Mouse (Mus musculus) bone marrow macrophage, adult 2 months (primary cell): Measurements from ENCODE around the gene Ccdc9b. TPM values are rescaled to one million over a fixed set of nuclear protein-coding genes. Genes with fewer than 3 reads are reported as not detected.

ENCODE experiments used
- H3K27ac ChIP-seq: 2 replicates; pipeline ENCODE4 v1.5.1; 2012; ENCODE audit warnings: low read depth, low read length; ENCODE audit not compliant: insufficient read depth
- H3K4me1 ChIP-seq: 2 replicates; pipeline ENCODE4 v1.6.1; 2012; ENCODE audit warnings: low read length; ENCODE audit not compliant: control insufficient read depth, insufficient read depth
- H3K4me3 ChIP-seq: 2 replicates; pipeline ENCODE4 v1.5.1; 2012; ENCODE audit warnings: mild to moderate bottlenecking, low read length, moderate library complexity; ENCODE audit not compliant: insufficient read depth
- CTCF ChIP-seq: IDR thresholded peaks from 2 replicates; pipeline ENCODE4 v1.5.1; 2012; ENCODE audit warnings: low read depth, mild to moderate bottlenecking, low read length, moderate library complexity
- POLR2A ChIP-seq: IDR thresholded peaks from 2 replicates; pipeline ENCODE4 v1.6.1; 2012; ENCODE audit warnings: mild to moderate bottlenecking, low read depth, low read length, borderline replicate concordance
- polyA plus RNA-seq: library from polyadenylated mRNA; stranded (reverse); fragments of >200 nt; gene quantifications from 2 replicates; pipeline ENCODE4 v1.2.4, GENCODE M21; 2012; ENCODE audit not compliant: missing spikeins, insufficient read depth, insufficient read length

The Ccdc9b gene
- polyA plus RNA-seq, 1 experiment, result 0.23 TPM

DNA sequence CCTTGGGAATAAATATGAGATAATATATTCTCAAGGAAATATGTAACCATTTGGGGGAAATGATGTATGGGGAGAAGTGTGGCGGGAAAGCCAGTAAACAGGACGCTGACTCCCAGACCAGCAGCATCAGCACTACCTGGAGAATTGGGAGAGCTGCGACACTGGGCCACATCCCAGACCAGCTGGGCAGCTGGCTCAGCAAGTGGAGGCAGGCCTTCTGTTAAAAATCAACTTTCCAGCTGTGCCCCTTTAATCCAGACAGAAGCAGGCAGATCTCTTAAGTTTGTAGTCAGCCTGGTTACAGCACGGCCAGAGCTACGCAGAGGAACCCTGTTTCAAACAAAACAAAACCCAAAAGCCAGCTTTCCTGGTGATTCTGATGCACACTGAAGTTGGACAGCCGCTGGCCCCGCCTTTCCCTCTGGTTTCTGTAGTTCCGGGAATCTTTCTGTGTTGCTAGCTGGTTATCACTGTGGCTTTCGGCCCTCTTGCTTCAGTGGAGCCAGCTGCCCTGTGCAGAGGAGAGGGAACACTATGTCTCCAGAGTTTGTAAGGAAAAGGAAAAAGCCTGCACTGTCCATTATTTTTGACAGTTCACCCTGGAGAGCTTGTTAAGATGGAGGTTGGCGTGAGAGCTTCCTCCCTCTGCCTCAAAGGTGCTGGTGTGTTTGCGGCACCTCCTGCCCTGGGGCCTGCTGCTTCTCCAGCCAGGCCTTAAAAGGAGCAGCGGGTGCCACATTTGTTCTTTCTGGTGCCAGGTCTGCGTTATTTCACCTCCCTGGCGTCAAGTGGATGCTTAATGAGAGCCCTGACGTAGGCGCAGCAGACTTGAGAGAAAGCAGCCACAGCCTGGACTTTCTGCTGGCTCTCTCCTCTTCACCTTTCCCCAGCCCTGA, 10.3 kb downstream of the Ccdc9b start:
- H3K4me1 ChIP-seq, result peaks cover 2% of the 10 kb centered on the region; the same call in 1 of the 2 replicates
- H3K27ac ChIP-seq, result no peak overlapping the region
- no peak overlapping the region for H3K4me3 ChIP-seq
- TF ChIP-seq POLR2A, result no peak
- no peak for TF ChIP-seq CTCF

DNA sequence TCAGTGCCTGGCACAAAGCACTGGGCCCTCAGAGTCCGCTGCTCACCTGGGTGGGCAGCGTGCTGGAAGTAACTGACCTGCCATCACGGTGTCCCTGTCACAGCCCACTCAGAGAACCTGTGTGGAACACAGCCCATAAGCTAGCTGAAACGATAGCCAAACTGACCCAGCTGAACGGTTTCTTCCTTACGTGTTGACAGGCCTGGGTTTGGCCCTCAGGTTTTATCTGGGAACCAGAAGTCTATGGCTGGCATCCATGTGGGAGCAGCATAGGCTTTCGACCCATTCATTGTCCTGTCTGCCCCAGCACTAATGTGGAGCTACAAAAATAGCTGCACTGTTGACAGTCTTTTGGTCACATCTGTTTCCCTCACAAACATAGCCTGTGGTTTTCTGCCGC, 12.0 kb downstream of the Ccdc9b start:
- TF ChIP-seq CTCF (no peak), POLR2A (no peak)
- H3K27ac ChIP-seq, result no peak overlapping the region

DNA sequence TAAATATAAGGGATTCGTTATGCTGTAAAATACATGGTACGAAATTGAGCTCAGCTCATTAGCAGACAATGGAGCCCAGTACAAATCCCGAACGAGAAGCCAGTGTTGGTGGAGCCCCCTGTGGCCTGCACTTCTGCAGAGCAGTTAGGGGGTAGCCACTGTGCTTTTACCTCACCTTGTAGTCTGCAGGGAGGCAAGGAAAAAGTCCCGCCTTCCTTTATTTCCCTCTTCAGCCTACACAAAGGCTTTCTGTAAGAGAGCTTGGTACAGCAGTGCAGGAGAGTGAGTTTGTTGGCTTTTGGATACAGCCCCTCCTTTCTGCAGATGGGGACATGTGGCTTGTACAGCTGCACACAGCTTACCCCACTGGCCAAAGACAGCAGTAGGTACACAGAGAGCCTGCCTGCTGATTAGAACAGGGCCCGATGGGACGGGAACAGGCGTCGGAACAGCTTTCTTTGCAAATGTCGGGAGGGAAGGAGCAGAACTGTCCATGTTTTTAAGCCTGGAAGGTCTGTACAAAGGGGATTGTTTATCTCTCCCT, 13.0 kb downstream of the Ccdc9b start:
- H3K4me3 ChIP-seq, result no peak overlapping the region
- no peak overlapping the region for H3K27ac ChIP-seq

More for the DNA sequence above, 12.0 kb downstream of the Ccdc9b start:
- peaks cover 2% of the 10 kb centered on the region; the same call in 1 of the 2 replicates for H3K4me1 ChIP-seq
- no peak overlapping the region for H3K4me3 ChIP-seq

DNA sequence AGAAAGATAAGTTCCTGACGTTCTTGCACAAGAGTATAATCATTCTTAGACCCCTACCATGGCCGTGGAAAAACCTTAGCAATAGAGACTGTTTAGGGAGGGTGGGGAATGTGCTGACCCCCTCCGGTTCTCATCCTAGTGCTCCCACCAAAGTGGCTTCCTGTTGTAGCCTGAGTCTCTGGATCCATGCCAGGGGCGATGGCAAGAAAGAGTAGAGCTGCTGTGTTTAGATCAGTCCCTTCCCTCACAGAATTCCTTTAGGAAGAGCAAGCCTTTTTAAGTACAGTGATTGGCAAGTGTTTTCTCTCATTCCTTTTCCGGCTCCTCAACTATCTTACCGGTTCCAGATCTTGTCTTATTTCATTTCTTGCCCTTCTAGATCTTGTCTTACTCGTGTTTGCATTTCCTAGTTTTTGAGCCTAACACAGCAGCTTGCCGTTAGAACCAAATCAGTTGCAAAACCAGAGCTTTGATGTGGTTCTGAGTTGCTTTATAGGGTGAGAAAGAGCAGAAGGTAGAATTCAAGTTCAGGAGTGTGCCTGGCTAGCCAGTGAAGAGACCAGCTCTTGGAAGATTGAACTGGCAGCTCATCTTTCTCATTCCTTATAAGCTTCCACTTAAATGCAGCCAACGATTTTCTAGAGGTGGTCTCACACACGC, 15.0 kb downstream of the Ccdc9b start:
- H3K4me3 ChIP-seq, result no peak overlapping the region
- peaks cover 22% of the 10 kb centered on the region for H3K4me1 ChIP-seq
- no peak overlapping the region for H3K27ac ChIP-seq
- TF ChIP-seq POLR2A (no peak), CTCF (no peak)

More for the DNA sequence above, 13.0 kb downstream of the Ccdc9b start:
- no peak for TF ChIP-seq POLR2A
- TF ChIP-seq CTCF, result no peak
- H3K4me1 ChIP-seq, result peaks cover 10% of the 10 kb centered on the region

DNA sequence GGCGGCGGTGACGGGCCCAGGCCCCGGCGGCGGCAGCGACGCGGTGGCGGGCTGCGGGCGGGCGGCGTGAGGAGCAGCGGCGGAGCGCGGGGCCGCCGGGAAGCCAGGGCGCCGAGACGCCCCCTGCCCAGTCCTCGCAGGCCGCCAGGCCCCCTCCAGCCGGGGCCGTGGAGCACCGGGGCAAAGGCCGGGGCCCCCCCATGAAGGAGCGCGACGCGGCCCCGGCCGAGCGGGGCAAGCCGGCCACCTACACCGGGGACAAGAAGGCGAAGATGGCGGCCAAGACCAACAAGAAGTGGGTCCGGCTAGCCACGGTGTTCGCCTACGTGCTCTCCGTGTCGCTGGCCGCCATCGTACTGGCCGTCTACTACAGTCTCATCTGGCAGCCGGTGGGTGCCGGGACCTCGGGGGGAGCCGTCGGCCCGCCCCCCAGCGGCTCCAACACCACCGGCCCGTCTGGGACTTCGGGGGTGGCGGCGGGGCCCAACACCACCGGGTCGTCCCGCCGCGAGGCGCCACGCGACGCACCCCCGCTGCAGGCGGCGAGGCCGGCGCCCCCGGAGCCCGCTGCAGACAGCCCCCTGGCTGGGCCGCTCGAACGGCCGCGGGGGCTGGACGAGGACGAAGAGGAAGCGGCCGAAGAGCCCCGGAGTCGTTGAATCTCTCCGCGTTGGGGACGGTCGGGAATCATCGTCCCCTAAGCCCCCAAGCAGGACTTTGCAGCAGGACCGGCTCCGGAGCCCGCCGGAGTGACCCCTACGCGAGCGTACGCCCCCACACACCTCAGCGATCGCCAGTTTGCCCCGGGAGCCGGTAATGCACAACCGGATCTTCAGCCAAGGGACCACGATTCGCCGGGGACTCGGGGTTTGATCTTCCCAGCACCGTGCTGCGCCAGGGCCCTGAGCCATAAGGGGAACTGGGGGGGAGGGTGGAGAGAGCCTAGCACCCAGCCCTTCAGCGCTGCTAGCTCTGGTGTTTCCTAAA, 16.3 kb downstream of the Ccdc9b start:
- H3K27ac ChIP-seq, result no peak overlapping the region
- no peak for TF ChIP-seq POLR2A
- no peak for TF ChIP-seq CTCF
- peaks cover 23% of the 10 kb centered on the region for H3K4me1 ChIP-seq
- H3K4me3 ChIP-seq, result peak overlapping the region; percentile 95

DNA sequence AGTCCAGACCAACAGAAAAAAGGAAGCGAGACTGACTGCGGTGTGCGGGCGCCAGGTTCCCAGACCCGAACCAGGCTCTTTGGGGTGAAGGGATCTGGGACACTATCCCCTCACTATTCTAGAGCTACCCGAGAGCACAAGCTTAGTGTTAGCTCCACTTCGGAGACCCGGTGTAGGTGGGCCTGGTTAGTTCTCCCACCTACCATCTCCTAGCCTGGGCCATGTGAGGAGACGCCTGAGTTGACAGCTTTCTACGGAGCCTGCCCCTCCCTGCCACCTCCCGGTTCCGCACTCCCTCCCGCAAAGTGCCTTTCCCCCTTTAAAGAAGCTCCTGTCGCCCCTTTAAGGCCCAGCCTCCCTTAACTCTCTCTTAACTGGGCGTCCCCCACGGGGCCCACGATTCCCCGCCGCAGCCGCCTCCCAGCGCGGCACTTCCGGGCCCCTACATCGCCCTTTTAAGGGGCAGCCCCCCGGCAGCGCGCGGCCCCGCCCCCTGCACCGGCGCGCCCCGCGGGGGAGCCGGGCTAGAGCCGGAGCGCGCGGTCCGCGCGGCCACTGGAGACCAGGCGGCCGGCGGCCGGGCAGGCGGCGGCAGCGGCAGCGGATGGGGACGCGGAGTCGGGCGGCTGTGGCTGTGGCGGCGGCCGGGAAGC, 17.1 kb downstream of the Ccdc9b start, which contains the start of gene Inafm2:
TSS of gene Inafm2 (plus strand) at position 527 of the 653 bp plus-strand sequence.
- peaks cover 23% of the 10 kb centered on the region for H3K4me1 ChIP-seq
- TF ChIP-seq POLR2A, result no peak
- TF ChIP-seq CTCF, result no peak
- H3K27ac ChIP-seq, result no peak within 1 kb of the TSS
- peak within 1 kb of the TSS; percentile 95 for H3K4me3 ChIP-seq

DNA sequence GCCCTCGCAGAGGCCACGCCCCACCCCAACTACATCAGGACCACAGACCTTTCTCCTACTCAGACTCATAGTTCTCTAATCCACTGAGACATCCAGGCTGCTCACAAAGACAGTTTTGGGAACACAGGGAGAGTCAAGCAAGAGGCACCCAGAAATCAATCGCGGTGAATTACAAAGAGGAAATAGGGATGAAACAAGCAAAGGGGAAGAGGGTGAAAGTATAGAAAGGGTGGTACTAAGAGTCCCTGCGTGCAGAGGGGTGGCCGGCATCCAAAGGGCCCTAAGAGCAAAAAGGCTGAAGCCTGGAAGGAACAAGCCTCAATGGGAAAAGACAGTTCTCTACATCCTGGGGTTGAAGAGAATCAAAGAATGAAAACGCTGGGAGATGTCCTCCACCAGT, 17.8 kb downstream of the Ccdc9b start:
- TF ChIP-seq POLR2A, result no peak
- no peak for TF ChIP-seq CTCF
- Histone ChIP-seq H3K4me1 (peaks cover 23% of the 10 kb centered on the region), H3K4me3 (peak overlapping the region; percentile 95), H3K27ac (no peak overlapping the region)

DNA sequence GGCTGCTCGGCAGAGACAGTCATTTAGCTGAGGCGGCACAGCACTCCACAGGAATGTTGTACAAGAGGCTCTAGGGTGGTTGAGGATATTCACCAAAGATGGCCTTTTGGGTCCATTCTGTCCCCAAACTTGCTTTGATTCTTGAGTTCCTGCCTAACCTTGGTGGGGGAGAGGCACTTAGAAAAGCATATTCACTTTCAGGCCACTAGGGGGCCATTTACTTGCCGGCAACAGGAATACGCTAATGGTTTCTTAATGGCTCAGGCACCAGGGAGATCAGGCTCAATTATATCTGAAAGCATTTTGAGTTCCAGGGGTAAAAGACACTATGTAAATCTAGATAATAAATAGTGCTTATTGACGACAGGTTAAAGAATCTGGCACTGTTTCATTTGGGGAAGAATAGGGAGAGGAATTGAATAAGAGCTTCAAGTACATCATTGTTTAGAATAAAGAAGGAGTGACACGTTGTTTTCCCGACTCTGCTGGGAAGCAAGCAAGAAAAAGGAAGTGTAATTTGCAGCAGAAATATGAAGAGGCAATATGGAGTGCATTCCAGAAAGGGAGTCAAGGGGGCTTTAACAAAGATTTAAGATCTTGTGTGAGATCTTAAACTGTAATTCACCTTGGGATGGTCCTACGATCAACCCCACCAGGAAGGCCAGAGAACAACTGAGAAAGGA, 19.1 kb downstream of the Ccdc9b start:
- TF ChIP-seq CTCF (peak; percentile 37), POLR2A (no peak)
- Histone ChIP-seq H3K4me3 (no peak overlapping the region), H3K4me1 (peaks cover 23% of the 10 kb centered on the region)

More for the DNA sequence above, 19.1 kb downstream of the Ccdc9b start:
- no peak overlapping the region for H3K27ac ChIP-seq
